Comparison of ENCODE assay signal across 14 mouse cellular contexts in the genomic region with DNA sequence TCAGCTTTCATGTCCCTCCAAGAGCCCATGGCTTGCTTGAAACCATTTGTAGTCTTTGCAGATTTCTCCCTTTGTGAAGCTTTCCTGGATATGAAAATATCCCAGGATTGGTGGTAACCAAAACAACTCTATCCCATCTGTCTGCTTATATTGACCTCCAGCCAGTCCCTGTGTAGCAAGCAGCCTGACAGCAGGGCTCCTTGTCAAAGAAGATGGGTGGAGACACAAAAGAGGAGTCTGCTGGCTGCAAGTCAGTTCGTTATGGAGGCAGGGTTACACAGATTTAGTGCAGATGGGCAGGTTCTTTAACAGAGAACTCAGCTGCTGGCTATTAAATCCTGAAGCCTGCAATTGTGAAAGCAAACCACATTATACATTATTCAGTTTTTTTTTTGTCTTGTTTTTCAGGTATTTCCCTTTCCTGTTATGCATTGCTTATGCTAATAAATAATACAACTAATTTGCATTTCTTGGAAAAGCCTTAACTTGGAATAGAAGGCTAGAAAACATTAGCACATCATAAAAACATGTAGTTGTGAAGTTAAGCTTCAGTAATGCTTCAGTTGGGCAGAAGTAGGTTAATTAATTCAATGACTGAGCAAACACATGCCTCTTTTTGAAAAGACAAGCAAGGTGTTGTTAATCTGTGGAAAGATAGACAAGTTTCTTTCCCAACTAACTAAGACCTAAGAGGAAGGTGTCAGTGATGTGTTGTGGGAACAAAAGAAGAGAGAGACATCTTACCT.
DNase-seq lines count a peak whose midpoint lies in the region; ATAC-seq and TF ChIP-seq lines count a peak whose summit lies in the region.
"Had no signal": no experiment of that assay in that cellular context is flagged by ENCODE, and none has a peak within 500 bp of the region (broad histone marks: within the 10 kb centered on the region; RNA-seq: fewer than 3 reads in every experiment).

No protein-coding gene starts in this region.

- DNase-seq in gastrocnemius, adult 2 months = peak; percentile 39
- no peak for DNase-seq in gastrocnemius, postnatal 10 days
- peak; percentile 6 for DNase-seq in layer of hippocampus, postnatal 36 days
- DNase-seq in layer of hippocampus, adult 11-12 months (ENCODE audit: low spot score) = no peak
- DNase-seq in forebrain, embryonic 14.5 days (ENCODE audit: low spot score) = peak; percentile 87
- peak; percentile 73 for DNase-seq in retina, postnatal 1 day
- DNase-seq in ovary, postnatal 14 days (ENCODE audit: low spot score) = no peak
- DNase-seq: kidney, postnatal 36 days; lung, adult 18-20 months; thymus, postnatal 14 days had no signal

- no peaks in the 10 kb centered on the region for H3K36me3 ChIP-seq in forebrain, embryonic 14.5 days (ENCODE audit: control insufficient read depth, insufficient read depth, low read length)
- H3K36me3 ChIP-seq: heart, embryonic 15.5 days; intestine, embryonic 15.5 days; limb, embryonic 12.5 days; neural tube, embryonic 12.5 days had no signal

- H3K4me2 ChIP-seq in forebrain, embryonic 14.5 days (ENCODE audit: low read length) = no peak overlapping the region
- H3K4me2 ChIP-seq: heart, embryonic 15.5 days; intestine, embryonic 15.5 days; limb, embryonic 12.5 days; neural tube, embryonic 12.5 days had no signal

- peaks cover 5% of the 10 kb centered on the region for H3K4me1 ChIP-seq in forebrain, embryonic 14.5 days (ENCODE audit: control insufficient read depth, insufficient read depth, low read length)
- H3K4me1 ChIP-seq: heart, embryonic 15.5 days; intestine, embryonic 15.5 days; limb, embryonic 12.5 days had no signal

- peak overlapping the region; percentile 6; the same call in 1 of the 2 replicates for H3K27ac ChIP-seq in gastrocnemius, adult 2 months
- H3K27ac ChIP-seq in forebrain, embryonic 14.5 days (ENCODE audit: low read depth, low read length) = peak overlapping the region; percentile 70
- H3K27ac ChIP-seq: heart, embryonic 15.5 days; intestine, embryonic 15.5 days; limb, embryonic 12.5 days; neural tube, embryonic 12.5 days had no signal

- H3K4me3 ChIP-seq in gastrocnemius, adult 2 months = no peak overlapping the region
- H3K4me3 ChIP-seq in forebrain, embryonic 14.5 days (ENCODE audit: low read depth, low read length) = no peak overlapping the region
- H3K4me3 ChIP-seq: heart, embryonic 15.5 days; intestine, embryonic 15.5 days; limb, embryonic 12.5 days; neural tube, embryonic 12.5 days had no signal

- H3K9ac ChIP-seq in forebrain, embryonic 14.5 days (ENCODE audit: low read length) = no peak overlapping the region
- H3K9ac ChIP-seq: heart, embryonic 15.5 days; intestine, embryonic 15.5 days; limb, embryonic 12.5 days; neural tube, embryonic 12.5 days had no signal

- no peaks in the 10 kb centered on the region for H3K27me3 ChIP-seq in forebrain, embryonic 14.5 days (replicated peaks; ENCODE audit: control insufficient read depth, insufficient read depth, low read length)
- H3K27me3 ChIP-seq: heart, embryonic 15.5 days; intestine, embryonic 15.5 days; neural tube, embryonic 12.5 days had no signal

- WGBS in forebrain, embryonic 14.5 days = 0% methylated on average over 1 of the region's 1 CpGs

- TF ChIP-seq CTCF in gastrocnemius, adult 2 months (IDR thresholded peaks at IDR 0.05) = no peak

- ATAC-seq in forebrain, embryonic 14.5 days = peak; percentile 95
- ATAC-seq: intestine, embryonic 15.5 days had no signal

- H3K9me3 ChIP-seq in forebrain, embryonic 14.5 days (replicated peaks; ENCODE audit: control insufficient read depth, low read length) = no peaks in the 10 kb centered on the region
- H3K9me3 ChIP-seq: heart, embryonic 15.5 days; intestine, embryonic 15.5 days; limb, embryonic 12.5 days; neural tube, embryonic 12.5 days had no signal

- intact Hi-C loops in gastrocnemius, adult 2 months (cut with DNase I) = no loop called here

Comparison
In these comparisons a context has a peak if more than half of its experiments do, and no peak if none do; other contexts are left out.
1. DNase-seq: peak in gastrocnemius, adult 2 months (single experiment), layer of hippocampus, postnatal 36 days (2 of 2), forebrain, embryonic 14.5 days (single experiment) and retina, postnatal 1 day (single experiment); none in gastrocnemius, postnatal 10 days (single experiment), layer of hippocampus, adult 11-12 months (single experiment) and ovary, postnatal 14 days (single experiment).